Mouse (Mus musculus) CD8-positive naive resting alpha-beta T cell, adult 57 days (primary cell): ENCODE data around the gene Tmem163. TPM values are rescaled to one million over a fixed set of nuclear protein-coding genes. Genes with fewer than 3 reads are reported as not detected.

ENCODE experiments used
- total RNA-seq: library from RNA; stranded (reverse); gene quantifications from one replicate; pipeline ENCODE4 v1.2.4, GENCODE M21; 2023

Tmem163 gene
- total RNA-seq: 4.6 TPM

GRCm38 (mm10) chr1:127679498-127680133, at the start of gene Tmem163:
TSS of gene Tmem163 (minus strand) at chr1:127679548.

GRCm38 (mm10) chr1:127729096-127729495, 49.7 kb upstream of the Tmem163 start, which contains the start of gene Acmsd:
TSS of gene Acmsd (plus strand) at chr1:127729413.

Other genes with a start within 250 kb of the Tmem163 start
- not detected for gene Acmsd, start 49.9 kb upstream of the Tmem163 start, total RNA-seq
- 79.1 TPM for gene Ccnt2, start 94.6 kb upstream of the Tmem163 start, total RNA-seq
- gene Map3k19, start 175.5 kb upstream of the Tmem163 start, total RNA-seq: 0.46 TPM
- gene Rab3gap1, start 189.2 kb upstream of the Tmem163 start, total RNA-seq: 69.0 TPM